ENCODE assay signal across 26 mouse cellular contexts in the genomic region with DNA sequence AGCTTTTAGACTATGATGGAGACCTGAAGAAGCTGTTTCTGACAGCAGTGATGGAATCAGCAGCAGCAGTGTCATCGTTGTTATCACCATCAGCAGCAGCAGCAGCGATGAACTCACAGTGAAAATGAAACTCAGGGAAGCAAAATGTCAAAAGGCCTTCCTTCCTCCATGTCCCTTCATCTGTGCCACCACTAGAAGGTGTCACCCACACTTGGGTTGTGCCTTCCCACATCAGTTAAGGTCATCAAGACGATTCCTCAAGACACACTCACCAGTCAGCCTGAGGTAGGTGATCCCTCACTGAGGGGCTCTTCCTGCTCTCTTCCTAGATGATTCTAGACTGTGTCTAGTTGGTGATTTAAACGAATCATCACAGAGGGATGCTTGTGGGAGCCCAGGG.
DNase-seq lines count a peak whose midpoint lies in the region; ATAC-seq and TF ChIP-seq lines count a peak whose summit lies in the region.
"Had no signal": no experiment of that assay in that cellular context is flagged by ENCODE, and none has a peak within 500 bp of the region (broad histone marks: within the 10 kb centered on the region; RNA-seq: fewer than 3 reads in every experiment).

No protein-coding gene starts in this region.

- H3K4me3 ChIP-seq in kidney, adult 2 months (ENCODE audit: insufficient read depth, low read depth, low read length) = no peak overlapping the region
- H3K4me3 ChIP-seq: forebrain, embryonic 12.5 days; forebrain, embryonic 15.5 days; heart, adult 2 months; heart, embryonic 10.5 days; heart, embryonic 13.5 days; hindbrain, embryonic 12.5 days; hindbrain, embryonic 15.5 days; intestine, embryonic 15.5 days had no signal

- H3K27me3 ChIP-seq in kidney, adult 2 months (replicated peaks; ENCODE audit: control insufficient read depth, insufficient read depth, low read length) = no peaks in the 10 kb centered on the region
- H3K27me3 ChIP-seq: CH12.LX; forebrain, embryonic 12.5 days; forebrain, embryonic 15.5 days; heart, embryonic 13.5 days; hindbrain, embryonic 12.5 days; hindbrain, embryonic 15.5 days; intestine, embryonic 15.5 days had no signal

- whole genome bisulfite sequencing in kidney, adult 2 months = 83% methylated on average over 4 of the region's 4 CpGs

- no peak for TF ChIP-seq POLR2A in kidney, adult 2 months (IDR thresholded peaks at IDR 0.05; ENCODE audit: low read depth, low read length)

- no peak for TF ChIP-seq CTCF in kidney, adult 2 months (conservative IDR thresholded peaks at IDR 0.05; ENCODE audit: insufficient read depth, insufficient read length, low read depth, low read length)

- H3K4me1 ChIP-seq in kidney, adult 2 months (ENCODE audit: control insufficient read depth, insufficient read depth, low read length) = no peaks in the 10 kb centered on the region
- H3K4me1 ChIP-seq: forebrain, embryonic 12.5 days; forebrain, embryonic 15.5 days; heart, embryonic 10.5 days; heart, embryonic 13.5 days; hindbrain, embryonic 12.5 days; hindbrain, embryonic 15.5 days; intestine, embryonic 15.5 days had no signal

- no peaks in the 10 kb centered on the region for H3K36me3 ChIP-seq in kidney, adult 2 months (ENCODE audit: control insufficient read depth, insufficient read depth, low read length)
- H3K36me3 ChIP-seq: forebrain, embryonic 12.5 days; forebrain, embryonic 15.5 days; G1E; heart, embryonic 10.5 days; heart, embryonic 13.5 days; hindbrain, embryonic 12.5 days; hindbrain, embryonic 15.5 days; intestine, embryonic 15.5 days had no signal

- ATAC-seq in erythroblast, adult 5-6 weeks (replicated peaks; ENCODE audit: low FRiP score, poor library complexity, severe bottlenecking) = 0 out of 2 replicates have a peak, but pooled peaks have one; percentile 27
- ATAC-seq in megakaryocyte, adult 5-6 weeks (ENCODE audit: poor library complexity, severe bottlenecking) = peak; percentile 30; the same call in 1 of the 2 replicates
- ATAC-seq: forebrain, embryonic 15.5 days; intestine, embryonic 15.5 days; Patski had no signal

- DNase-seq in heart, adult 11 months = peak; percentile 37
- DNase-seq in heart, postnatal 4 days = no peak
- DNase-seq in natural killer cell, adult 2 months (ENCODE audit: low spot score in 2 of 2) = peak; percentile 45 to 68
- DNase-seq in lung, postnatal 14 days = no peak
- DNase-seq in cerebellum, postnatal 10 days = no peak
- no peak for DNase-seq in kidney, adult 2 months
- DNase-seq: adrenal gland, adult 8-10 months; adrenal gland, postnatal 25 days; cerebellum, adult 11-12 months; cerebellum, adult 8-10 months; cerebellum, postnatal 14 days; gastrocnemius, postnatal 25 days; heart, adult 2 months; heart, postnatal 14 days had no signal

- no peak overlapping the region for H3K27ac ChIP-seq in kidney, adult 2 months (ENCODE audit: insufficient read depth, low read depth, low read length)
- H3K27ac ChIP-seq: forebrain, embryonic 12.5 days; forebrain, embryonic 15.5 days; heart, adult 2 months; heart, embryonic 10.5 days; heart, embryonic 13.5 days; hindbrain, embryonic 12.5 days; hindbrain, embryonic 15.5 days; intestine, embryonic 15.5 days had no signal

Comparison
In these comparisons a context has a peak if more than half of its experiments do, and no peak if none do; other contexts are left out.
1. DNase-seq: peak in heart, adult 11 months (single experiment) and natural killer cell, adult 2 months (2 of 2); none in heart, postnatal 4 days (single experiment), lung, postnatal 14 days (single experiment), cerebellum, postnatal 10 days (0 of 2) and kidney, adult 2 months (single experiment).